Mouse (Mus musculus) cerebellum, adult (tissue): ENCODE measurements at regions not wholly inside any gene's neighbourhood (a gene's known extent, or its start where the extent isn't known, plus 50 kb on each side); places are given as distances from the start of the nearest gene placed in this dataset.

Source experiments
- ATAC-seq: cut with Nextera tagmentation; 2 replicates; pipeline ENCODE4 v1.9.2; 2017; ENCODE audit warnings: mild to moderate bottlenecking, moderate library complexity, mixed read lengths; ENCODE audit not compliant: insufficient number of reproducible peaks, low FRiP score, low TSS enrichment

- no peak for ATAC-seq
Measured at GRCm38 (mm10) chr10:117430224-117430884, 50.5 kb upstream of the Cpsf6 start.

GRCm38 (mm10) chr10:117429459-117430183, 49.8 kb upstream of the Cpsf6 start:
- no peak for ATAC-seq
